Mouse (Mus musculus): Measurements from ENCODE around the gene Ccdc61.
"Not testable (repeated sequence)": the region's sequence is repeated elsewhere in the genome, so short reads cannot be mapped to it uniquely, and the experiment has no call there.

Gene Ccdc61

DNA sequence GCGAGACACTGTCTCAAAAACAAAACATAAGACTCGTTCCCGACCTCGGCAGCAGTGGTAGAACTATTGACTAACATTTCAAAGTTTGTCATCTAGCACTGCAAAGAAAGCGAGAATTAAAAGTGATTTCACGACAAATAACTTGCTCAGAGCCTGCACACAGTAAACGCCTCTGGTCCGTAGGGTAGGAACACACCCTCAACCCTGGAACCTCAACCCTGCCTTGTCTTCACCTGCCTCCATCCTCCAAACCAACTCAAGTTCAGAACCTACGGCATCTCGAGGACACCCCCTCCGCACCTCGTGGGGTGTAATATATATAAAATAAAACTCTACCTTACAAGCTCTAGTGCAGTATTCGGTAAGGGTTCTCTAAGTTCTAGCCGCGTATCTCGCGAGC lies 418 bp downstream of the Ccdc61 start:
- DNase-seq, result no peak

- no peak for DNase-seq
These were observed 5.2 kb downstream of the Ccdc61 start for GRCm38 (mm10) chr7:18904971-18905370.

DNA sequence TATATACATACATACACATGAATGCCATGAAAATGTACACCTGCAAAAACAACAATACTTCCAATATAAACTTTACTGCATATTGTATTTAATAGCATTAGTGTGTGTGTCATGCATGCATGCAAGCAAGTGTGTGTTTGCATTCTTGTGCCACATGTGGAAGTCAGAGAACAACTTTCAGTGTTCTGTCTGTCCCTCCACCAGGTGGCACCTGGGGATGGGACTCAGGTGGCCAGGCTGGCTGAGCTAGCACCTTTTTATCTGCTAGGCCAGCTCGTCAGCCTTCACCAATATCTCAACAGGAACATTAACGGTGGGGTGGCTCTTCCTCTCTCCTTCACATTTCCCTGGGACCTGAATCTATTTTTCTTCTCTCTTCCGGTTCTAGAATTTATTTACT lies 7.7 kb downstream of the Ccdc61 start:
- DNase-seq, result peak in 1 of 2 experiments; percentile 25

DNA sequence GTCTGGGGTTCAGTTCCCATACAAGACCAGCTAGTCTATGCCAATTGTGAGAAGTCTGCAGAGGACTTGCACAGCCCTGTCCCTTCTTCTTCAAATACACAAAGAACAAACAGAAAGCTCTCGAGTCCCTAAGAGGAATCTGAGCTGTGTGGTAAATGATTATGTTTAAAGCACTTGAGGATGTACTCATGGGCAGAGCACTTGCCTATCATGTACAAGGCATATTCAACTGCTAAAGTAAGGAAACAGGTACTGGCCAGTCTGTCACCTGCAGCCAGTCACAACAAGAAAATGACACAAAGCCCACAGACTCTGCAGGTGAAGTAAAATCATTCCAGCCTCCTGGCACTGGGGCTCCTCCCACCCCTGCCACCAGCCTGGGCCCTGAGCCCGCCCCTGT lies 9.7 kb downstream of the Ccdc61 start:
- DNase-seq, result no peak

DNA sequence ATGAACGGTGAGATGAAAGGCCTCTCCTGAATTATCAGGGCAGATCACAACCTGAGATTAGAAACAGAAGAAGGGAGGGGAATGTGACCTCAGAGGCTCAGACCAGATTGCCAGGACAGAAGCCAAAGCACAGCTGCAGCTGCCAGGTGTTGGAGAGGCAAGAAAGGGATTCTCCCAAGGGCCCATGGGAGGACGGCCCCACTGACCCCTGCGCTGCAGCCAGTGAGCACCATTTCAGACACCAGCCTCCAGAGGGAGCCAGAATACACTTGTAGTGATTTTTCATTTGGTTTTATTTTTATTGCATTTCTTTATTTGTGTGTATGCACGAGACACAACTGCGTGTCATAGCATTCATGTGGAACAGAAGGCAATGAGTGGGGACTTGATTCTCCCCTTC lies 13.7 kb downstream of the Ccdc61 start:
- DNase-seq, result peak; percentile 41 to 79

GRCm38 (mm10) chr7:18893651-18894430 lies 16.4 kb downstream of the Ccdc61 start:
- DNase-seq, result peak; percentile 81 to 91

GRCm38 (mm10) chr7:18893009-18893408 lies 17.2 kb downstream of the Ccdc61 start:
- DNase-seq, result peak in 1 of 2 experiments; percentile 18

DNA sequence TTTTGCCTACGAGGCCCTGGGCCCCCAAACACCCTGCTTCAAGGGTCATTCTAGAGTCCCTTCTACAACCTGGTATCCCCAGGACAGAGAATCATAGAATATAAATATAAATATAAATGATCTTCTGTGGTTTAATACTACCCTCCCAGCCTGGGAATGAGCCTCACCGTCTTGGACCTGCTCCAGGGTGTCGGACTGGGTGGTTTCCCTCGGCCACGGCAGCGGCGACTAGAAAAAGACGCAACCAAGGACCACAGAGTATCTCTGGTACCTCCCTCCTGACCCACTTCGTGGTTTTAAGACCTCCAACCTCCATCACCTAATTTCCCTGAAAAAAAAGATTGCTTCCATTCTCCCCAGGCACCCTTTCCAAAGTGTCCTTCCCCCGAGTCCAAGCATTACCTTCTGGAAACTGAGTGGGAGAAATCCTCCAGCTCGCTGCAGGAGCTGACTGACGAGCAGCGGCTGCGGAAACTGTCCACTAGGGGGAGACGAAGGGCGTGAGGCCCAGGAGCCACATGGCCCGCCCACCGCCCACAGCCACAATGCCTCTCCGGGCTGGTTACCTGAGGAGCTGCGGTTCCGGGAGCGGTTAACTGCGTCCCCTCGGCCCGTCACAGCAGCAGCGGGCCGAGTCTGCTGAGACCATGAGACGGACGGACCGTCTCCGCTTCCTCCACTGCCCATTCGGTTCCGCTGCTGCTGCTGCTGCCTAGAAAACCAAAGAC lies 18.2 kb downstream of the Ccdc61 start:
- peak; percentile 89 to 95 for DNase-seq

DNA sequence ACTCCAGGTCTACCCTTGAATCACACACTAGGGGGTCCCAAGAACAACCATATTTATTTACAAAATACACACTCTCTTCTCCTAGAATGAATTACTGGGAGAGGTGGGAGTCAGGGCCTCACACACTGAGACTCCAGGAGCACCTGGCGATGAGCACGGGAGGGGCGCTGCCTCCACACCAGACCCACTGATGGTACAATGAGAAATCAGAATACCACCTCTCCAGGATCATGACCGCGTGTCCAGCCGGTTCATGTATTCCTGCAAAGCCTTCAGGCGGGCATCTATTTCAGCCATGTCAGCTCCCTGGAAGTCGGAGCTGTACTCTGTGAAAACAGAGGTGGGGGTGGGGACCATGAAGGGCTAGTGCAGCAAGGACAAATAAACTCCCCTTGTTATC lies 19.4 kb downstream of the Ccdc61 start:
- no peak for DNase-seq

- no peak for DNase-seq
These were observed 23.3 kb downstream of the Ccdc61 start for GRCm38 (mm10) chr7:18886963-18887362.

- DNase-seq, result no peak
These were observed 25.3 kb downstream of the Ccdc61 start for GRCm38 (mm10) chr7:18884745-18885422.

DNA sequence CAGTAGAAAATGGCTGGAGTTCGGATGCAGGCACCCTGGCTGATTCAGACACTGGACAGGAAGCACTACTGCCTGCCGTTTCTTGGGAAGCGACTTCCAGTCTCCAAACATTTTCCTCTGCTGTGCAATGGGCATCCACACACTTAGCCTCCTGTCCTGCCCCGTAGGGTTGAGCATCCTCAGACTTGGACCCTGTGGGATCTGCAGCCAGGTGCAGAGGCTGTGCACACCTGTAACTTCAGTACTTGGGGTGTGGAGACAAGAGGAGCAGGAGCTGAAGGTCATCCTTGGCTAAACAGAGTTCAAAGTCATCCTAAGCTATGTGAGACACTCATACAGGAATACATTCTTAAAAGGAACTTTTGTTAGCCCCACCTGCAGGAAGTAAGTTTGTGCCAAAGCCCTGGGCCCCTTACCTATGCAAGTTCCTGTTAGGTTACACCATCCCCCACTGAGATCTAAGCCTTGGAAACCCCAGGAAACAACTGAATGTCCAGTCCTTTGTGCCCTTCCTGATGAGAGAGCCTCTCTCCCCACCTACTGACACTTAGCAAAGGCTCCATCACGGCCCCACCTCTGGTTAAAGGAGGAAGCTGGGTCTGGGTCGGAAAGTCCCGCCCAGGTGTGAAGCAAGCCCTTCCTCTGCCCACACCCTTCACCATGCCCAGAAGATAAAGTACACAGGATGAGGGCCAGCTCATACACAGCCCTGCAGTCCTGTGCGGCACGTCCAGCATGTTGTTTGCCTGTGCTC lies 26.0 kb downstream of the Ccdc61 start:
- DNase-seq, result no peak

DNA sequence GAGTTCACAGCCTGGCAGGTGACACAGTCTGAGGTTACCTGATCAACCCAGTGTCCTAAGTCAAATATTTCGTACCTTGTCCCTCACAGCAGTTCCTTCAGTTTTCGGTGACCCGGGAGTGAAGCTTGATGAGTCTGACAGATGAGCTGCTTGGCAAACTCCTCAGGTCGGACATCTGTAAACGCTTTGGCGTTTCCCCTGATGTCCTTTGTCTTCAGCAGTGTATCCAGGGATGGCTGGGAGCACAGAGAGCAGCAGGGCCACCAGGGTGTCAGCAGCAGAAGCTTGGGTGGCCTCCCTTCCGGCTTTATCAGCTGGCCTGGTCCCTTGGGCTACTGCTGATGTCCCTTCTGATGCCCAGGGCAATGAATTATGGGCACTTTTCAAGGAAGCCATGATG lies 31.5 kb downstream of the Ccdc61 start:
- no peak for DNase-seq

- no peak for DNase-seq
These were observed 34.8 kb downstream of the Ccdc61 start for GRCm38 (mm10) chr7:18875372-18875771.

DNA sequence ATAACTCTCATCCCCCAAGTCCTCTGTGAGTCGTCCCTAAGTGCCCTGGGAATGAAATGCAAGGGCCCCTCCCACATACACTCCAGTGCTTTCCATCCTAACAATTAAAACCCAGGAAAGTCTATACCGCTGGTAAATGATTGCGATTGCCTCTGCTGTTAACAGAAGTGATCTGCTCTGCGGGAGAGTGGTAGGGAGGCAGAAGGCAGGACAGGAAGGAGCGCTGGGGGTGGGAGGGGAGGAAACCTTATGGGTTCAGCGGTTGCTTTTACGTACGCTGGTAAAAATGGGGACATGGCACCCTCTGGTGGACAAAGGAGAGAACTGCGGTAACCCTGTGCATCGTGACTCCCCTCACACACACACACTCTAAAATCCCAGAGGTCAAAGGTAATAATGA lies 37.0 kb downstream of the Ccdc61 start:
- DNase-seq, result peak; percentile 68 to 82

- no peak for DNase-seq
These were observed 37.4 kb downstream of the Ccdc61 start for GRCm38 (mm10) chr7:18872816-18873215.

GRCm38 (mm10) chr7:18872014-18872802 lies 38.0 kb downstream of the Ccdc61 start:
- DNase-seq, result peak in 1 of 2 experiments; percentile 23

- not testable (repeated sequence) for DNase-seq
These were observed 39.2 kb downstream of the Ccdc61 start, which contains the start of gene Pglyrp1 for GRCm38 (mm10) chr7:18871031-18871430. Pglyrp1 (plus strand) TSS chr7:18871331.

GRCm38 (mm10) chr7:18868491-18868890 lies 41.7 kb downstream of the Ccdc61 start:
- DNase-seq, result no peak

GRCm38 (mm10) chr7:18862801-18863200 lies 47.4 kb downstream of the Ccdc61 start:
- no peak for DNase-seq

GRCm38 (mm10) chr7:18858310-18858916 lies 51.8 kb downstream of the Ccdc61 start:
- peak in 1 of 2 experiments; percentile 37 for DNase-seq
